Mouse (Mus musculus) limb, embryonic 14.5 days (tissue): Measurements from ENCODE around the gene Drd1. TPM values are rescaled to one million over a fixed set of nuclear protein-coding genes. Genes with fewer than 3 reads are reported as not detected.

Experiments used
- ATAC-seq: fragments of 200-750 bp; cut with Nextera tagmentation; 2 replicates; pipeline ENCODE4 v1.8.0; 2017; ENCODE audit warnings: low read depth, moderate number of reproducible peaks, moderate TSS enrichment; ENCODE audit not compliant: low FRiP score
- DNase-seq: peaks from one replicate; pipeline ENCODE4 v3.0.0-alpha.2; 2015; ENCODE audit warnings: low spot score
- H3K27ac ChIP-seq: fragments of 300-500 bp; sonication (generic); replicated peaks from 2 replicates; pipeline ENCODE4 v1.5.1; 2014; ENCODE audit warnings: low read depth, mild to moderate bottlenecking, low read length, moderate library complexity, mixed read lengths
- H3K27me3 ChIP-seq: fragments of 300-500 bp; sonication (generic); 2 replicates; pipeline ENCODE4 v1.6.1; 2014; ENCODE audit warnings: low read length, mixed read lengths; ENCODE audit not compliant: control insufficient read depth, insufficient read depth
- H3K36me3 ChIP-seq: fragments of 300-500 bp; sonication (generic); 2 replicates; pipeline ENCODE4 v1.6.1; 2014; ENCODE audit warnings: mild to moderate bottlenecking, low read length, moderate library complexity, mixed read lengths; ENCODE audit not compliant: control insufficient read depth, insufficient read depth
- H3K4me1 ChIP-seq: fragments of 300-500 bp; sonication (generic); 2 replicates; pipeline ENCODE4 v1.6.1; 2014; ENCODE audit warnings: antibody characterized with exemption, low read length, mixed read lengths; ENCODE audit not compliant: control insufficient read depth, insufficient read depth
- H3K4me2 ChIP-seq: fragments of 300-500 bp; sonication (generic); replicated peaks from 2 replicates; pipeline ENCODE4 v1.6.1; 2014; ENCODE audit warnings: low read depth, mild to moderate bottlenecking, low read length, moderate library complexity; ENCODE audit not compliant: severe bottlenecking
- H3K4me3 ChIP-seq: fragments of 300-500 bp; sonication (generic); replicated peaks from 2 replicates; pipeline ENCODE4 v1.5.1; 2014; ENCODE audit warnings: low read length
- H3K9ac ChIP-seq: fragments of 300-500 bp; sonication (generic); 2 replicates; pipeline ENCODE4 v1.6.1; 2014; ENCODE audit warnings: mild to moderate bottlenecking, low read depth, low read length, moderate library complexity; ENCODE audit not compliant: severe bottlenecking
- H3K9me3 ChIP-seq: fragments of 300-500 bp; sonication (generic); 2 replicates; pipeline ENCODE4 v1.6.1; 2016; ENCODE audit warnings: low read length; ENCODE audit not compliant: control insufficient read depth
- POLR2A ChIP-seq: fragments of 200-500 bp; IDR thresholded peaks from 2 replicates; pipeline ENCODE4 v1.8.0; 2012; ENCODE audit warnings: inconsistent platforms, mild to moderate bottlenecking, moderate library complexity, borderline replicate concordance; ENCODE audit not compliant: insufficient read depth, insufficient read length; ENCODE audit errors: extremely low read depth
- WGBS: fragments of 180-500 bp; shearing (Covaris S2); extraction: QIAGEN DNeasy Blood & Tissue Kit; methylation state at CpG from one replicate; pipeline ENCODE4 v1.1.7; 2014; 5-methylcytosine and 5-hydroxymethylcytosine counted together
- polyA plus RNA-seq, 2 experiments: library from polyadenylated mRNA; depleted of rRNA in 1 of 2; stranded (reverse) in 1 of 2; unstranded in 1 of 2; fragments of >200 nt; fragmentation: Nextera tagmentation in 1 of 2; extraction: Ambion mirVana in 1 of 2; gene quantifications; 2 replicates each; pipeline versions ENCODE4 v1.2.1 to v1.2.3; 2012 to 2014

Gene Drd1
- polyA plus RNA-seq, 2 experiments, result 0.03 to 0.19 TPM

GRCm38 (mm10) chr13:54097797-54098196, 42.3 kb upstream of the Drd1 start:
- no peaks in the 10 kb centered on the region for H3K9me3 ChIP-seq
- H3K4me1 ChIP-seq, result no peaks in the 10 kb centered on the region
- no peaks in the 10 kb centered on the region for H3K27me3 ChIP-seq
- no peak for TF ChIP-seq POLR2A
- peaks cover 33% of the 10 kb centered on the region for H3K36me3 ChIP-seq
- H3K27ac ChIP-seq, result no peak overlapping the region
- no peak for DNase-seq
- ATAC-seq, result no peak
- no peak overlapping the region for H3K4me2 ChIP-seq
- no peak overlapping the region for H3K9ac ChIP-seq
- WGBS, result 87% methylated on average over 6 of the region's 6 CpGs
- H3K4me3 ChIP-seq, result no peak overlapping the region

- Histone ChIP-seq H3K4me3 (no peak overlapping the region), H3K27me3 (no peaks in the 10 kb centered on the region), H3K9me3 (no peaks in the 10 kb centered on the region), H3K4me2 (no peak overlapping the region), H3K4me1 (no peaks in the 10 kb centered on the region), H3K9ac (no peak overlapping the region), H3K36me3 (peaks cover 39% of the 10 kb centered on the region), H3K27ac (no peak overlapping the region)
- WGBS, result 92% methylated on average over 4 of the region's 4 CpGs
- no peak for TF ChIP-seq POLR2A
- ATAC-seq (no peak), DNase-seq (no peak)
These were observed 41.7 kb upstream of the Drd1 start for GRCm38 (mm10) chr13:54097227-54097626.

GRCm38 (mm10) chr13:54095721-54096120, 40.2 kb upstream of the Drd1 start:
- H3K9me3 ChIP-seq, result no peaks in the 10 kb centered on the region
- no peak overlapping the region for H3K4me3 ChIP-seq
- H3K4me2 ChIP-seq, result no peak overlapping the region
- no peak overlapping the region for H3K9ac ChIP-seq
- no peak overlapping the region for H3K27ac ChIP-seq
- no peak for TF ChIP-seq POLR2A
- no peaks in the 10 kb centered on the region for H3K4me1 ChIP-seq
- DNase-seq (no peak), ATAC-seq (no peak)
- 79% methylated on average over 8 of the region's 8 CpGs for WGBS
- H3K27me3 ChIP-seq, result no peaks in the 10 kb centered on the region
- peaks cover 52% of the 10 kb centered on the region for H3K36me3 ChIP-seq

- Histone ChIP-seq H3K9me3 (no peaks in the 10 kb centered on the region), H3K27me3 (no peaks in the 10 kb centered on the region), H3K27ac (no peak overlapping the region), H3K9ac (no peak overlapping the region), H3K36me3 (peaks cover 53% of the 10 kb centered on the region), H3K4me1 (no peaks in the 10 kb centered on the region), H3K4me2 (no peak overlapping the region), H3K4me3 (no peak overlapping the region)
- WGBS, result 85% methylated on average over 6 of the region's 6 CpGs
- no peak for ATAC-seq
- no peak for TF ChIP-seq POLR2A
- DNase-seq, result no peak
These were observed 39.5 kb upstream of the Drd1 start for GRCm38 (mm10) chr13:54094963-54095362.

- Histone ChIP-seq H3K4me1 (no peaks in the 10 kb centered on the region), H3K27ac (no peak overlapping the region), H3K9ac (no peak overlapping the region), H3K27me3 (no peaks in the 10 kb centered on the region), H3K36me3 (peaks cover 59% of the 10 kb centered on the region), H3K4me3 (no peak overlapping the region), H3K4me2 (no peak overlapping the region), H3K9me3 (no peaks in the 10 kb centered on the region)
- no peak for ATAC-seq
- WGBS, result 92% methylated on average over 4 of the region's 4 CpGs
- no peak for TF ChIP-seq POLR2A
- DNase-seq, result no peak
These were observed 38.8 kb upstream of the Drd1 start for GRCm38 (mm10) chr13:54094349-54094748.

- DNase-seq, result no peak
- peaks cover 78% of the 10 kb centered on the region for H3K36me3 ChIP-seq
- ATAC-seq, result no peak
- H3K27ac ChIP-seq, result no peak overlapping the region
- 90% methylated on average over 6 of the region's 6 CpGs for WGBS
- TF ChIP-seq POLR2A, result no peak
- no peaks in the 10 kb centered on the region for H3K27me3 ChIP-seq
- no peak overlapping the region for H3K9ac ChIP-seq
- H3K4me1 ChIP-seq, result no peaks in the 10 kb centered on the region
- no peaks in the 10 kb centered on the region for H3K9me3 ChIP-seq
- no peak overlapping the region for H3K4me3 ChIP-seq
- H3K4me2 ChIP-seq, result no peak overlapping the region
These were observed 36.2 kb upstream of the Drd1 start for GRCm38 (mm10) chr13:54091719-54092118.
